Mouse (Mus musculus) limb, embryonic 15.5 days (tissue): ENCODE results near the gene Ror1. TPM values are rescaled to one million over a fixed set of nuclear protein-coding genes. Genes with fewer than 3 reads are reported as not detected.
A peak's percentile ranks its signal among the peaks of the same experiment; 100 is the strongest.

Experiments used
- ATAC-seq: fragments of 200-750 bp; cut with Nextera tagmentation; 2 replicates; pipeline ENCODE4 v1.8.0; 2017; ENCODE audit warnings: low read depth, moderate TSS enrichment; ENCODE audit not compliant: insufficient number of reproducible peaks, low FRiP score, low TSS enrichment
- H3K27ac ChIP-seq: fragments of 300-500 bp; sonication (generic); 2 replicates; pipeline ENCODE4 v1.5.1; 2015; ENCODE audit warnings: moderate library complexity, mild to moderate bottlenecking, inconsistent platforms
- H3K27me3 ChIP-seq: fragments of 300-500 bp; sonication (generic); 2 replicates; pipeline ENCODE4 v1.6.1; 2015; ENCODE audit warnings: inconsistent platforms
- H3K36me3 ChIP-seq: fragments of 300-500 bp; sonication (generic); 2 replicates; pipeline ENCODE4 v1.6.1; 2015; ENCODE audit warnings: inconsistent platforms
- H3K4me1 ChIP-seq: fragments of 300-500 bp; sonication (generic); 2 replicates; pipeline ENCODE4 v1.6.1; 2015; ENCODE audit warnings: inconsistent platforms
- H3K4me2 ChIP-seq: fragments of 300-500 bp; sonication (generic); 2 replicates; pipeline ENCODE4 v1.6.1; 2015; ENCODE audit warnings: mild to moderate bottlenecking, inconsistent platforms
- H3K4me3 ChIP-seq: fragments of 300-500 bp; sonication (generic); 2 replicates; pipeline ENCODE4 v1.5.1; 2015; ENCODE audit warnings: mild to moderate bottlenecking, inconsistent platforms
- H3K9ac ChIP-seq: fragments of 300-500 bp; sonication (generic); 2 replicates; pipeline ENCODE4 v1.6.1; 2015; ENCODE audit warnings: inconsistent platforms
- H3K9me3 ChIP-seq: fragments of 300-500 bp; sonication (generic); 2 replicates; pipeline ENCODE4 v1.6.1; 2016; ENCODE audit warnings: inconsistent platforms
- whole genome bisulfite sequencing: fragments of 180-500 bp; shearing (Covaris S2); methylation state at CpG from one replicate; pipeline ENCODE4 v1.1.7; 2015; 5-methylcytosine and 5-hydroxymethylcytosine counted together
- polyA plus RNA-seq: library from polyadenylated mRNA; unstranded; fragments of >200 nt; fragmentation: Nextera tagmentation; extraction: Ambion mirVana; gene quantifications from 2 replicates; pipeline ENCODE4 v1.2.1, GENCODE M21; 2015

Ror1 gene
- polyA plus RNA-seq, 1 experiment from 2014 or later, result 9.5 TPM

DNA sequence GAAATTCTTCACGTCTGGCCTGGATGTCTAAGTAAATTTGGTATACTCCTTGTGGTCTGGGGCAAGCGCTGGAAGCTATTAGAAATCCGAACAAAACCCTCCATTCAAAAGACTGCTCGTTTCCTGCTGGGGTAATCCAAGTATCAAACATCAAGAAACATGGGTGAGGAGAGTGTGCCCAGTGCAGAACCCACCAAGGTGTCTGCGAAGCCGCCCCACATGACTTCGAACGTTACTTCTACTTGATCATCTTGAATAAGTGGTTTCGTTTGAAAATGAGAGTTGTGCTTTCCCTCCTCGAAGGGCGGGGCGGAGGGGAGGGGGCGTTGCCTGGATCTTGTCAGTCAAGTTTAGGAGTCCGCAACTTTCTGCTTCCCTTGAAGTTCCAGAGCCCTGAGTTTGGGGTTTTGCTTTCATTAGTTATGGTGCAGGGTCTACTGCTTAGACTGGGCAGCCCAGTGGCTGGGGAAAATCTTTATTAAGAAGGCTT, 74.6 kb downstream of the Ror1 start:
- Histone ChIP-seq H3K4me1 (peaks cover 21% of the 10 kb centered on the region), H3K27me3 (no peaks in the 10 kb centered on the region), H3K4me2 (peak overlapping the region; percentile 35), H3K36me3 (no peaks in the 10 kb centered on the region), H3K4me3 (peak overlapping the region; percentile 13), H3K27ac (0 out of 2 replicates have a peak overlapping the region, but pooled peaks have one; percentile 4), H3K9ac (no peak overlapping the region), H3K9me3 (no peaks in the 10 kb centered on the region)
- no peak for ATAC-seq
- WGBS, result 23% methylated on average over 14 of the region's 14 CpGs

GRCm38 (mm10) chr4:100170743-100171142, 75.2 kb downstream of the Ror1 start:
- WGBS, result 36% methylated on average over 5 of the region's 5 CpGs
- no peak overlapping the region for H3K9ac ChIP-seq

DNA sequence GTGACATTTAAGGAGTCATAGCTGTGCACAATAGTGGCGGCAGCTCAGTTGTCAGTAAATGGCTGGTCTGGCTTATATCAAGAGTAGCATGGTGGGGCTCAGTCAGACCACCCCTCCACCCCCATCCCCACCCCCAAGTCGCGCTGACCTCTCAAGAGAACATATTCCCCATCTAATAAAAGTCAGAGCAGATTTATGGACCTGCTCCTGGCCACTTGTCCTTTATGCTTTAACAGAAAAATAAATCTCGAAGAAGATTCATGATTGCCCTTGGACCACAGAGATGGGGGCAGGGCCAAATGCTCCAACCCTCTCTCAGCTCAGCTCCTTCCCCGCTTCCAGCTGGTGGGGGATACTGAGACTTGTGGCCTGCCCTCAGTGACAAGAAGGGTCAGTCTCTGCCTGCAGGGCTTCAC, 75.9 kb downstream of the Ror1 start:
- ATAC-seq, result no peak
- H3K4me2 ChIP-seq, result no peak overlapping the region
- H3K4me1 ChIP-seq, result peaks cover 21% of the 10 kb centered on the region

More at GRCm38 (mm10) chr4:100170743-100171142, 75.2 kb downstream of the Ror1 start:
- Histone ChIP-seq H3K27me3 (no peaks in the 10 kb centered on the region), H3K4me1 (peaks cover 21% of the 10 kb centered on the region), H3K36me3 (no peaks in the 10 kb centered on the region), H3K27ac (no peak overlapping the region), H3K4me3 (no peak overlapping the region; the same call in 1 of the 2 replicates), H3K9me3 (no peaks in the 10 kb centered on the region), H3K4me2 (no peak overlapping the region)
- no peak for ATAC-seq

GRCm38 (mm10) chr4:100175594-100175993, 80.0 kb downstream of the Ror1 start:
- Histone ChIP-seq H3K36me3 (no peaks in the 10 kb centered on the region), H3K27me3 (no peaks in the 10 kb centered on the region), H3K9me3 (no peaks in the 10 kb centered on the region), H3K4me1 (peaks cover 8% of the 10 kb centered on the region; the same call in 1 of the 2 replicates), H3K27ac (no peak overlapping the region), H3K9ac (no peak overlapping the region), H3K4me2 (no peak overlapping the region), H3K4me3 (no peak overlapping the region)
- 81% methylated on average over 7 of the region's 7 CpGs for WGBS
- no peak for ATAC-seq

More for the DNA sequence above, 75.9 kb downstream of the Ror1 start:
- Histone ChIP-seq H3K9me3 (no peaks in the 10 kb centered on the region), H3K36me3 (no peaks in the 10 kb centered on the region), H3K9ac (no peak overlapping the region), H3K4me3 (no peak overlapping the region), H3K27ac (no peak overlapping the region), H3K27me3 (no peaks in the 10 kb centered on the region)
- 16% methylated on average over 5 of the region's 5 CpGs for WGBS

DNA sequence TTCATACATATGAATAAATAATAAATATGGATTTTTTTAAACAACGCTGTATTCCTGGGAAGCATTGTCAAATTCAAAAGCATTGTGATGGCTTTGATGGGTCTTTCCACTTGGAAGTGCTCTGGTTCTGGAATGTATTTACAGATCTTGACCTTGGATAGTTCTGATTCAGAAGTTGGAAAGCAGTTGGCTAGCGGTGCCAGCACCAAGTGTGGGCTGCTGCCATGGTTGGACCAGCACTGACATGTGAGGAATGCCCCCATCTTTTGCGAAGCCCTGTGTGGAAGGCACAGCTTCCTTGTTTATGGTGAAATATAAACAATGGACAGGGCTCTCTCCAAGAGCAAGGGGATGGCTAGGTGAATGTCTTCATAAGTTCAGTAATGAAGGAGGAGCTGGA, 82.7 kb downstream of the Ror1 start:
- Histone ChIP-seq H3K9me3 (no peaks in the 10 kb centered on the region), H3K27me3 (no peaks in the 10 kb centered on the region), H3K36me3 (no peaks in the 10 kb centered on the region), H3K9ac (no peak overlapping the region), H3K4me2 (no peak overlapping the region), H3K4me3 (no peak overlapping the region), H3K4me1 (peaks cover 5% of the 10 kb centered on the region), H3K27ac (no peak overlapping the region)
- WGBS, result 91% methylated on average over 3 of the region's 3 CpGs
- no peak for ATAC-seq

DNA sequence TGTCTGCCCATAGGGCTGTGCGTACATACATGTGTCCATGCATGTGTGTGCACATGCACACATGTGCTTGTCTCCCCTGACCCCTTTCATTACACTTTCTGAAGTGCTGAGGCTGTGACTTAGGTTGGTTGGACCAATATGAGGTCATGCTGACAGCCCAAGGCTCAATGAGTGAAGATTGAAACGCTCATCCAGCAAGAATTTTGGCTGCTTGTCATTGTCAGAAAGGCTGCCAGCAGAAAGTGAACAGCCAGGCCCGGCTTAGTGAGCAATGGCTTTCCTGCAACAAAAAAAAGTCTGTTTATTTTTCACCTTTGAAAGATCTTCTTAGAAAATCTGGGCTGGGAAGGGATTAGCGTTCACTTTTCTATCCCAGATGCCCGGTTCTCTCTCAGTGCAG, 86.1 kb downstream of the Ror1 start:
- 46% methylated on average over 5 of the region's 5 CpGs for WGBS
- Histone ChIP-seq H3K36me3 (no peaks in the 10 kb centered on the region), H3K9ac (no peak overlapping the region), H3K4me2 (no peak overlapping the region), H3K27me3 (no peaks in the 10 kb centered on the region), H3K9me3 (no peaks in the 10 kb centered on the region), H3K27ac (peak overlapping the region; percentile 57; the same call in 1 of the 2 replicates), H3K4me3 (no peak overlapping the region), H3K4me1 (peaks cover 5% of the 10 kb centered on the region)
- ATAC-seq, result no peak

DNA sequence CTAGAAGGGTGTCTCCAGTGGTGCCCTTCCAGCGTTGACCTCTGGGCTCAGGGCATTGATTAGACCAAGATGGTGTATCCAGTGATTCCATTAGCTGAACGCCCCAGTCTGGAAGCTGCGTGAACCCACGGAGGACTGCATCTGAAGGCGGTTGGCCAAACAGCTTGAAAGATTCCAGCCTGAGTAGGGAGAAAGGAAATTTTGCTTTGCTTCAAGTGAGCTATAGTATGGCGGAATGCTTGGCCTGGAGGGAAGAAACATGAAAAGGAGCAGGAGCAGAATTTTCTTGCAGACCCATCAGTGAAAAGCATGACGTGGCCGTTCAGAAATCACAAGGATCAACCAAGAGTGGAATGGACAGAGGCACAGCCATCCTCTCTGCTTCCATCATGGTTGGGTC, 91.2 kb downstream of the Ror1 start:
- no peak overlapping the region for H3K27ac ChIP-seq
- H3K9me3 ChIP-seq, result no peaks in the 10 kb centered on the region
- H3K4me1 ChIP-seq, result peaks cover 11% of the 10 kb centered on the region
- no peak overlapping the region for H3K9ac ChIP-seq
- H3K4me2 ChIP-seq, result no peak overlapping the region
- H3K27me3 ChIP-seq, result no peaks in the 10 kb centered on the region
- WGBS, result 86% methylated on average over 8 of the region's 8 CpGs
- no peaks in the 10 kb centered on the region for H3K36me3 ChIP-seq
- H3K4me3 ChIP-seq, result no peak overlapping the region
- no peak for ATAC-seq

- H3K9me3 ChIP-seq, result no peaks in the 10 kb centered on the region
- WGBS, result 53% methylated on average over 6 of the region's 6 CpGs
- ATAC-seq, result no peak
- no peak overlapping the region for H3K4me2 ChIP-seq
- no peaks in the 10 kb centered on the region for H3K36me3 ChIP-seq
- no peak overlapping the region for H3K27ac ChIP-seq
- no peaks in the 10 kb centered on the region for H3K27me3 ChIP-seq
- no peak overlapping the region for H3K9ac ChIP-seq
- H3K4me3 ChIP-seq, result no peak overlapping the region
- H3K4me1 ChIP-seq, result peaks cover 11% of the 10 kb centered on the region
Observed at GRCm38 (mm10) chr4:100187563-100188200, 92.1 kb downstream of the Ror1 start.

GRCm38 (mm10) chr4:100188201-100188699, 92.7 kb downstream of the Ror1 start:
- WGBS, result 29% methylated on average over 4 of the region's 4 CpGs

DNA sequence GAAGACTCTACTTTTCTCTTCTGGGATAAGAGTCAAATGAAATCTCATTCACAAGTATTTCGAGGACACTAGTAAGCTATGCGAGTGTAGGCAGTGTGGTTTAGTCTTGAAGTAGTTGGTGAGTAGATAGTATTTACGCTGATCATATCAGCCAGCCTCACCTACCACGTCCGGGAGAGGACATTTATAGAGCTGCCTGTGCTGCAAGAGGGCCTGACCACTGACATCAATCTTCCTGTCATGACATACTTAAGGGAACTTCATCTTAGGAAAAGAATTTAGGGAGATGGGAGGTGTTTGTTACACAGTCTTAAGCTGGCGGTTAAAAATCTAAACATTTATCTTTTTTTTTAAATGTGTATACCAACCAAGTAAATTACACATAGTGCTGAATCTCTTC, 95.9 kb downstream of the Ror1 start:
- no peaks in the 10 kb centered on the region for H3K36me3 ChIP-seq
- ATAC-seq, result no peak
- H3K4me1 ChIP-seq, result peaks cover 11% of the 10 kb centered on the region
- no peak overlapping the region for H3K9ac ChIP-seq
- no peak overlapping the region for H3K4me2 ChIP-seq
- no peak overlapping the region for H3K27ac ChIP-seq
- no peak overlapping the region for H3K4me3 ChIP-seq
- WGBS, result 80% methylated on average over 6 of the region's 6 CpGs
- no peaks in the 10 kb centered on the region for H3K27me3 ChIP-seq
- H3K9me3 ChIP-seq, result no peaks in the 10 kb centered on the region

More at GRCm38 (mm10) chr4:100188201-100188699, 92.7 kb downstream of the Ror1 start:
- Histone ChIP-seq H3K27ac (no peak overlapping the region), H3K9me3 (no peaks in the 10 kb centered on the region), H3K4me2 (no peak overlapping the region), H3K4me3 (no peak overlapping the region), H3K27me3 (no peaks in the 10 kb centered on the region), H3K9ac (no peak overlapping the region), H3K4me1 (peaks cover 11% of the 10 kb centered on the region), H3K36me3 (no peaks in the 10 kb centered on the region)
- peak; percentile 44; the same call in 1 of the 2 replicates for ATAC-seq

GRCm38 (mm10) chr4:100194136-100194535, 98.5 kb downstream of the Ror1 start:
- Histone ChIP-seq H3K9ac (no peak overlapping the region), H3K27ac (no peak overlapping the region), H3K4me1 (no peaks in the 10 kb centered on the region), H3K27me3 (no peaks in the 10 kb centered on the region), H3K4me3 (no peak overlapping the region), H3K9me3 (no peaks in the 10 kb centered on the region), H3K36me3 (no peaks in the 10 kb centered on the region), H3K4me2 (no peak overlapping the region)
- WGBS, result 57% methylated on average over 3 of the region's 3 CpGs
- no peak for ATAC-seq

- Histone ChIP-seq H3K9me3 (no peaks in the 10 kb centered on the region), H3K9ac (no peak overlapping the region), H3K4me1 (no peaks in the 10 kb centered on the region), H3K4me2 (no peak overlapping the region), H3K4me3 (no peak overlapping the region), H3K27ac (no peak overlapping the region), H3K27me3 (no peaks in the 10 kb centered on the region), H3K36me3 (no peaks in the 10 kb centered on the region)
- WGBS, result 52% methylated on average over 5 of the region's 5 CpGs
- no peak for ATAC-seq
Observed at GRCm38 (mm10) chr4:100196255-100196793, 100.7 kb downstream of the Ror1 start.
